8 mouse cellular contexts compared by ENCODE assay signal in genomic region chr11:70016669-70017068, GRCm38 (mm10). TPM values are rescaled to one million over a fixed set of nuclear protein-coding genes. Genes with fewer than 3 reads are reported as not detected.
DNase-seq lines count a peak whose midpoint lies in the region; ATAC-seq and TF ChIP-seq lines count a peak whose summit lies in the region.

Gene Dlg4, plus strand, starts transcription at chr11:70016942.

- WGBS in heart, embryonic 11.5 days (ENCODE audit: insufficient replicate concordance) = 68% methylated on average over 3 of the region's 3 CpGs
- WGBS in forebrain, embryonic 14.5 days = 63% methylated on average over 3 of the region's 3 CpGs
- WGBS in neural tube, embryonic 15.5 days = 93% methylated on average over 3 of the region's 3 CpGs

- H3K4me2 ChIP-seq in heart, embryonic 11.5 days = peak within 1 kb of the TSS; percentile 85
- peak within 1 kb of the TSS; percentile 79 for H3K4me2 ChIP-seq in forebrain, embryonic 14.5 days (ENCODE audit: low read length)
- peak within 1 kb of the TSS; percentile 83 for H3K4me2 ChIP-seq in neural tube, embryonic 15.5 days

- H3K4me3 ChIP-seq in heart, embryonic 11.5 days (ENCODE audit: low read depth, low read length) = peak within 1 kb of the TSS; percentile 61; the same call in 1 of the 2 replicates
- H3K4me3 ChIP-seq in MEL (ENCODE audit: control insufficient read depth in 1 of 2, insufficient read depth in 1 of 2, low read depth in 2 of 2, low read length in 2 of 2) = peak within 1 kb of the TSS; percentile 64 to 86
- H3K4me3 ChIP-seq in forebrain, embryonic 14.5 days (ENCODE audit: low read depth, low read length) = peak within 1 kb of the TSS; percentile 66
- H3K4me3 ChIP-seq in neural tube, embryonic 15.5 days (replicated peaks) = peak within 1 kb of the TSS; percentile 64

- H3K9me3 ChIP-seq in heart, embryonic 11.5 days (replicated peaks; ENCODE audit: control insufficient read depth, low read length) = no peaks in the 10 kb centered on the region
- H3K9me3 ChIP-seq in MEL (replicated peaks; ENCODE audit: insufficient read depth, low read length) = no peaks in the 10 kb centered on the region
- no peaks in the 10 kb centered on the region for H3K9me3 ChIP-seq in forebrain, embryonic 14.5 days (replicated peaks; ENCODE audit: control insufficient read depth, low read length)
- no peaks in the 10 kb centered on the region for H3K9me3 ChIP-seq in neural tube, embryonic 15.5 days (replicated peaks)

- no peak for TF ChIP-seq POLR2A in MEL (IDR thresholded peaks at IDR 0.05; ENCODE audit: control insufficient read depth in 1 of 2, insufficient read depth in 1 of 2, low read depth in 1 of 2, low read length in 2 of 2, poor library complexity in 1 of 2)

- no peak for DNase-seq in heart, adult 8-10 months (ENCODE audit: low spot score)
- DNase-seq in MEL (ENCODE audit: low read depth, low spot score) = peak; percentile 54
- no peak for DNase-seq in forebrain, embryonic 14.5 days (ENCODE audit: low spot score)
- no peak for DNase-seq in layer of hippocampus, postnatal 36 days
- DNase-seq in urinary bladder, postnatal 25 days (ENCODE audit: low spot score) = no peak
- no peak for DNase-seq in kidney, postnatal 4 days

- TF ChIP-seq CTCF in MEL (IDR thresholded peaks at IDR 0.05 in 2 of 3, conservative IDR thresholded peaks at IDR 0.05 in 1 of 3; ENCODE audit: control insufficient read depth in 1 of 3, insufficient read depth in 1 of 3, low read depth in 2 of 3, low read length in 3 of 3, poor library complexity in 1 of 3, severe bottlenecking in 1 of 3) = no peak

- ATAC-seq in heart, embryonic 11.5 days (replicated peaks; ENCODE audit: insufficient number of reproducible peaks, low FRiP score, low TSS enrichment) = no peak
- no peak for ATAC-seq in forebrain, embryonic 14.5 days
- ATAC-seq in neural tube, embryonic 15.5 days (ENCODE audit: low FRiP score) = no peak

- peak within 1 kb of the TSS; percentile 1; the same call in 1 of the 2 replicates for H3K27ac ChIP-seq in heart, embryonic 11.5 days (ENCODE audit: low read depth, low read length)
- H3K27ac ChIP-seq in MEL (ENCODE audit: control insufficient read depth, low read depth, low read length) = peak within 1 kb of the TSS; percentile 48
- peak within 1 kb of the TSS; percentile 90; the same call in 1 of the 2 replicates for H3K27ac ChIP-seq in forebrain, embryonic 14.5 days (ENCODE audit: low read depth, low read length)
- peak within 1 kb of the TSS; percentile 95 for H3K27ac ChIP-seq in neural tube, embryonic 15.5 days (replicated peaks)

- peaks cover 34% of the 10 kb centered on the region for H3K4me1 ChIP-seq in heart, embryonic 11.5 days (ENCODE audit: control insufficient read depth, insufficient read depth, low read length)
- H3K4me1 ChIP-seq in MEL (ENCODE audit: control insufficient read depth in 1 of 2, insufficient read depth in 2 of 2, low read length in 2 of 2) = peaks cover 6 to 35% of the 10 kb centered on the region in 2 experiments
- H3K4me1 ChIP-seq in forebrain, embryonic 14.5 days (ENCODE audit: control insufficient read depth, insufficient read depth, low read length) = peaks cover 27% of the 10 kb centered on the region
- H3K4me1 ChIP-seq in neural tube, embryonic 15.5 days = peaks cover 62% of the 10 kb centered on the region

- H3K36me3 ChIP-seq in heart, embryonic 11.5 days (ENCODE audit: control insufficient read depth, insufficient read depth, low read length) = peaks cover 17% of the 10 kb centered on the region
- H3K36me3 ChIP-seq in MEL (ENCODE audit: control insufficient read depth in 1 of 2, insufficient read depth in 2 of 2, low read length in 2 of 2) = peaks cover 0 to 40% of the 10 kb centered on the region in 2 experiments; a peak in 2 of 4 replicates
- H3K36me3 ChIP-seq in forebrain, embryonic 14.5 days (ENCODE audit: control insufficient read depth, insufficient read depth, low read length) = peaks cover 24% of the 10 kb centered on the region
- H3K36me3 ChIP-seq in neural tube, embryonic 15.5 days = peaks cover 18% of the 10 kb centered on the region

- 0 out of 2 replicates have a peak within 1 kb of the TSS, but pooled peaks have one; percentile 81 for H3K9ac ChIP-seq in heart, embryonic 11.5 days (ENCODE audit: low read depth, low read length)
- peak within 1 kb of the TSS; percentile 69 for H3K9ac ChIP-seq in MEL (ENCODE audit: control insufficient read depth, low read depth, low read length, poor library complexity, severe bottlenecking)
- H3K9ac ChIP-seq in forebrain, embryonic 14.5 days (ENCODE audit: low read length) = peak within 1 kb of the TSS; percentile 94
- H3K9ac ChIP-seq in neural tube, embryonic 15.5 days (replicated peaks) = peak within 1 kb of the TSS; percentile 84

- H3K79me2 ChIP-seq in MEL (ENCODE audit: control insufficient read depth, insufficient read depth, low read length, poor library complexity) = peaks cover 26% of the 10 kb centered on the region

- TF ChIP-seq RAD21 in MEL (IDR thresholded peaks at IDR 0.05; ENCODE audit: low read depth, low read length) = no peak

- H3K27me3 ChIP-seq in heart, embryonic 11.5 days (ENCODE audit: control insufficient read depth, insufficient read depth, low read length) = no peaks in the 10 kb centered on the region
- H3K27me3 ChIP-seq in MEL (ENCODE audit: control insufficient read depth in 1 of 2, insufficient read depth in 2 of 2, low read length in 2 of 2) = no peaks in the 10 kb centered on the region
- H3K27me3 ChIP-seq in forebrain, embryonic 14.5 days (replicated peaks; ENCODE audit: control insufficient read depth, insufficient read depth, low read length) = no peaks in the 10 kb centered on the region
- no peaks in the 10 kb centered on the region for H3K27me3 ChIP-seq in neural tube, embryonic 15.5 days (replicated peaks)

- no peak for TF ChIP-seq EP300 in MEL (IDR thresholded peaks at IDR 0.05; ENCODE audit: low read depth in 1 of 2, low read length in 2 of 2)

TF ChIP-seq in MEL, 35 proteins besides CTCF, POLR2A, EP300 and RAD21:
- 0 out of 2 replicates have a peak, but pooled peaks have one; percentile 14 for TF ChIP-seq NRF1 (IDR thresholded peaks at IDR 0.05; ENCODE audit: insufficient read depth, low read depth, low read length, poor library complexity, severe bottlenecking)
- 0 out of 2 replicates have a peak, but pooled peaks have one; percentile 15 for TF ChIP-seq ETS1 (IDR thresholded peaks at IDR 0.05; ENCODE audit: low read depth, low read length)
- TF ChIP-seq RCOR1 (IDR thresholded peaks at IDR 0.05; ENCODE audit: low read depth, low read length) = no peak

RNA-seq across cellular contexts. Expression of gene Dlg4, which starts in this region (rescaled TPM):
- 10.2 and 10.4 TPM in 2 replicates for polyA plus RNA-seq in heart, embryonic 11.5 days (2014; fragmentation: Nextera tagmentation; extraction: Ambion mirVana)
- 1 to 10 TPM; 3.9 to 6.3 (median 5.2) TPM for total RNA-seq in heart, adult 8-10 months (2022)
- total RNA-seq in MEL (2012; rRNA removed) = 6.5 and 7.9 TPM in 2 replicates
- 10 to 100 TPM in 1 of 2 experiments, not detected in 1; 24.7 TPM for polyA plus RNA-seq in MEL (2012; ENCODE audit: insufficient read depth in 1 of 2, insufficient read length in 2 of 2, low read depth in 1 of 2, low replicate concordance in 2 of 2, missing spikeins in 1 of 2)
- 19.3 and 21.0 TPM in 2 replicates for polyA plus RNA-seq in forebrain, embryonic 14.5 days (2014; fragmentation: Nextera tagmentation; extraction: Ambion mirVana)
- total RNA-seq in layer of hippocampus, postnatal 36 days (2021) = 100 to 1,000 TPM; 888 to 914 TPM
- 20.1 and 24.7 TPM in 2 replicates for polyA plus RNA-seq in neural tube, embryonic 15.5 days (2015; fragmentation: Nextera tagmentation; extraction: Ambion mirVana)

Comparison
In these comparisons a context has a peak if more than half of its experiments do, and no peak if none do; other contexts are left out.
1. RNA of gene Dlg4 (total RNA-seq): 888 to 914 TPM in layer of hippocampus, postnatal 36 days; 6.5 to 7.9 TPM in MEL and 3.9 to 6.3 TPM in heart, adult 8-10 months; every median in the first group is over 100 times any median in the second.
2. H3K27ac ChIP-seq: peak in every context shown above with its lines; median percentile 95 in neural tube, embryonic 15.5 days; 90 in forebrain, embryonic 14.5 days; 48 in MEL; 1 in heart, embryonic 11.5 days.
3. Peak in every context shown above with its lines, with median percentiles within 50 percentile points of each other: H3K4me2 ChIP-seq, H3K4me3 ChIP-seq and H3K9ac ChIP-seq.